Mouse (Mus musculus) cerebellum, postnatal 4 days (tissue): ENCODE data around the gene Bahcc1.
A peak's percentile ranks its signal among the peaks of the same experiment; 100 is the strongest.

Experiments
- DNase-seq, 2 experiments: peaks; one replicate each; pipeline ENCODE4 v3.0.0; 2022; ENCODE audit warnings: low spot score in 2 of 2, mixed read lengths in 1 of 2

The Bahcc1 gene

GRCm38 (mm10) chr11:120242726-120243530, 10.2 kb downstream of the Bahcc1 start:
- DNase-seq, result no peak

GRCm38 (mm10) chr11:120243531-120243820, 10.7 kb downstream of the Bahcc1 start:
- DNase-seq, result no peak

- DNase-seq, result no peak
Observed at GRCm38 (mm10) chr11:120248160-120248793, 15.5 kb downstream of the Bahcc1 start.

- no peak for DNase-seq
Observed at GRCm38 (mm10) chr11:120248899-120249298, 16.2 kb downstream of the Bahcc1 start.

- no peak for DNase-seq
Observed at GRCm38 (mm10) chr11:120250991-120251949, 18.5 kb downstream of the Bahcc1 start.

- no peak for DNase-seq
Observed at GRCm38 (mm10) chr11:120251950-120252308, 19.2 kb downstream of the Bahcc1 start.

- DNase-seq, result no peak
Observed at GRCm38 (mm10) chr11:120252398-120252797, 19.7 kb downstream of the Bahcc1 start.

GRCm38 (mm10) chr11:120252843-120253645, 20.3 kb downstream of the Bahcc1 start:
- DNase-seq, result no peak

- no peak for DNase-seq
Observed at GRCm38 (mm10) chr11:120253646-120254315, 21.0 kb downstream of the Bahcc1 start.

GRCm38 (mm10) chr11:120254420-120254819, 21.7 kb downstream of the Bahcc1 start:
- DNase-seq, result no peak

- peak in 1 of 2 experiments; percentile 80 for DNase-seq
Observed at GRCm38 (mm10) chr11:120255038-120255437, 22.3 kb downstream of the Bahcc1 start.

GRCm38 (mm10) chr11:120255499-120255898, 22.8 kb downstream of the Bahcc1 start:
- DNase-seq, result no peak

- DNase-seq, result no peak
Observed at GRCm38 (mm10) chr11:120256108-120256507, 23.4 kb downstream of the Bahcc1 start.

- DNase-seq, result no peak
Observed at GRCm38 (mm10) chr11:120256543-120256942, 23.8 kb downstream of the Bahcc1 start.

- no peak for DNase-seq
Observed at GRCm38 (mm10) chr11:120256981-120257820, 24.5 kb downstream of the Bahcc1 start.

GRCm38 (mm10) chr11:120257911-120258310, 25.2 kb downstream of the Bahcc1 start:
- no peak for DNase-seq

GRCm38 (mm10) chr11:120258896-120259689, 26.3 kb downstream of the Bahcc1 start:
- DNase-seq, result no peak

- peak in 1 of 2 experiments; percentile 68 for DNase-seq
Observed at GRCm38 (mm10) chr11:120259792-120260768, 27.3 kb downstream of the Bahcc1 start.
